Mouse (Mus musculus) CH12.LX (cell line): ENCODE data around the gene Ncf2. TPM values are rescaled to one million over a fixed set of nuclear protein-coding genes. Genes with fewer than 3 reads are reported as not detected.

Experiments used
- DNase-seq: peaks from one replicate; pipeline ENCODE4 v3.0.0-alpha.2; 2013; ENCODE audit errors: extremely low read depth
- H3K27ac ChIP-seq: 2 replicates; pipeline ENCODE4 v1.5.1; 2012; ENCODE audit warnings: low read depth, mild to moderate bottlenecking, control low read depth, moderate library complexity; ENCODE audit not compliant: insufficient read depth
- H3K27me3 ChIP-seq: replicated peaks from 2 replicates; pipeline ENCODE3; 2012; ENCODE audit warnings: inconsistent platforms
- H3K36me3 ChIP-seq, 2 experiments: replicated peaks in 1 of 2; 2 replicates each; pipeline versions ENCODE3 to v1.6.1; 2012; ENCODE audit warnings: inconsistent platforms in 1 of 2, low read length in 1 of 2, mild to moderate bottlenecking in 1 of 2, mixed read lengths in 1 of 2, moderate library complexity in 1 of 2; ENCODE audit not compliant: control insufficient read depth in 1 of 2, insufficient read depth in 1 of 2
- H3K4me1 ChIP-seq, 2 experiments: 2 replicates each; pipeline ENCODE4 v1.6.1; 2012; ENCODE audit warnings: inconsistent platforms in 1 of 2, moderate library complexity in 1 of 2; ENCODE audit not compliant: insufficient read depth in 2 of 2, control insufficient read depth in 1 of 2
- H3K4me2 ChIP-seq: 2 replicates; pipeline ENCODE4 v1.6.1; 2012; ENCODE audit warnings: low read depth, mild to moderate bottlenecking, control low read depth; ENCODE audit not compliant: poor library complexity, insufficient read depth, severe bottlenecking
- H3K4me3 ChIP-seq, 3 experiments: fragments of 150-350 bp in 1 of 3; sonication (generic) in 1 of 3; replicated peaks in 1 of 3; 2 replicates each; pipeline versions ENCODE3 to v1.5.1; 2011 to 2012; ENCODE audit warnings: low read depth in 2 of 3, low read length in 2 of 3, mild to moderate bottlenecking in 2 of 3, moderate library complexity in 2 of 3, control low read depth in 1 of 3, improper control_type of control experiment in 1 of 3, inconsistent platforms in 1 of 3, mixed read lengths in 1 of 3; ENCODE audit not compliant: poor library complexity in 1 of 3
- H3K79me2 ChIP-seq: replicated peaks from 2 replicates; pipeline ENCODE4 v1.6.1; 2012; ENCODE audit warnings: mild to moderate bottlenecking, moderate library complexity; ENCODE audit not compliant: control insufficient read depth, poor library complexity, insufficient read depth, severe bottlenecking; ENCODE audit errors: extremely low read depth
- H3K9ac ChIP-seq: 2 replicates; pipeline ENCODE4 v1.6.1; 2012; ENCODE audit warnings: low read depth, mild to moderate bottlenecking, control low read depth, moderate library complexity; ENCODE audit not compliant: insufficient read depth
- H3K9me3 ChIP-seq: replicated peaks from 2 replicates; pipeline ENCODE3; 2012; ENCODE audit warnings: low read length, inconsistent platforms, mixed read lengths
- BHLHE40 ChIP-seq: IDR thresholded peaks from 2 replicates; pipeline ENCODE4 v1.6.1; 2011; ENCODE audit warnings: mild to moderate bottlenecking, low read depth, low read length, improper control_type of control experiment
- CHD1 ChIP-seq: IDR thresholded peaks from 2 replicates; pipeline ENCODE4 v1.6.1; 2012; ENCODE audit warnings: low read depth, low read length, improper control_type of control experiment, inconsistent platforms
- CHD2 ChIP-seq: IDR thresholded peaks from 2 replicates; pipeline ENCODE4 v1.6.1; 2011; ENCODE audit warnings: low read length, improper control_type of control experiment
- CTCF ChIP-seq, 2 experiments: IDR thresholded peaks in 1 of 2; conservative IDR thresholded peaks in 1 of 2; 2 replicates each; pipeline ENCODE4 v1.5.1; 2011 to 2012; ENCODE audit warnings: low read depth in 2 of 2, low read length in 2 of 2, improper control_type of control experiment in 1 of 2, inconsistent platforms in 1 of 2, mild to moderate bottlenecking in 1 of 2, moderate library complexity in 1 of 2
- E2F4 ChIP-seq: IDR thresholded peaks from 2 replicates; pipeline ENCODE4 v1.6.1; 2011; ENCODE audit warnings: low read depth, low read length, improper control_type of control experiment; ENCODE audit not compliant: insufficient replicate concordance
- ELF1 ChIP-seq: IDR thresholded peaks from 2 replicates; pipeline ENCODE4 v1.6.1; 2014; ENCODE audit warnings: low read depth, mild to moderate bottlenecking, inconsistent platforms, low read length, improper control_type of control experiment
- EP300 ChIP-seq: IDR thresholded peaks from 2 replicates; pipeline ENCODE4 v1.6.1; 2011; ENCODE audit warnings: low read length, improper control_type of control experiment
- ETS1 ChIP-seq: conservative IDR thresholded peaks from 2 replicates; pipeline ENCODE4 v1.6.1; 2012; ENCODE audit warnings: low read depth, mild to moderate bottlenecking, inconsistent platforms, low read length, improper control_type of control experiment, moderate library complexity
- GABPA ChIP-seq: IDR thresholded peaks from 2 replicates; pipeline ENCODE4 v1.6.1; 2012; ENCODE audit warnings: low read depth, low read length, improper control_type of control experiment, inconsistent platforms; ENCODE audit not compliant: insufficient replicate concordance
- IRF4 ChIP-seq: IDR thresholded peaks from 2 replicates; pipeline ENCODE4 v1.6.1; 2014; ENCODE audit warnings: low read depth, mild to moderate bottlenecking, inconsistent platforms, low read length, improper control_type of control experiment
- JUN ChIP-seq: IDR thresholded peaks from 2 replicates; pipeline ENCODE4 v1.6.1; 2011; ENCODE audit warnings: low read depth, mild to moderate bottlenecking, low read length, improper control_type of control experiment, moderate library complexity; ENCODE audit not compliant: insufficient read depth
- JUND ChIP-seq: conservative IDR thresholded peaks from 2 replicates; pipeline ENCODE4 v1.6.1; 2011; ENCODE audit warnings: low read depth, low read length, improper control_type of control experiment
- MAFK ChIP-seq: IDR thresholded peaks from 2 replicates; pipeline ENCODE4 v1.6.1; 2011; ENCODE audit warnings: low read length, improper control_type of control experiment; ENCODE audit not compliant: insufficient replicate concordance
- MAZ ChIP-seq: IDR thresholded peaks from 2 replicates; pipeline ENCODE4 v1.6.1; 2012; ENCODE audit warnings: low read depth, mild to moderate bottlenecking, inconsistent platforms, low read length, improper control_type of control experiment, moderate library complexity
- MEF2A ChIP-seq: IDR thresholded peaks from 2 replicates; pipeline ENCODE4 v1.6.1; 2014; ENCODE audit warnings: low read depth, mild to moderate bottlenecking, inconsistent platforms, low read length, improper control_type of control experiment, borderline replicate concordance
- MXI1 ChIP-seq: IDR thresholded peaks from 2 replicates; pipeline ENCODE4 v1.6.1; 2011; ENCODE audit warnings: mild to moderate bottlenecking, low read depth, low read length, improper control_type of control experiment
- MYC ChIP-seq: IDR thresholded peaks from 2 replicates; pipeline ENCODE4 v1.6.1; 2011; ENCODE audit warnings: low read depth, mild to moderate bottlenecking, improper control_type of control experiment, low read length
- NRF1 ChIP-seq: IDR thresholded peaks from 2 replicates; pipeline ENCODE4 v1.6.1; 2014; ENCODE audit warnings: low read depth, mild to moderate bottlenecking, inconsistent platforms, low read length, improper control_type of control experiment, moderate library complexity
- PAX5 ChIP-seq: IDR thresholded peaks from 2 replicates; pipeline ENCODE4 v1.6.1; 2012; ENCODE audit warnings: low read length, inconsistent platforms, mixed read lengths
- RAD21 ChIP-seq: IDR thresholded peaks from 2 replicates; pipeline ENCODE4 v1.6.1; 2011; ENCODE audit warnings: low read depth, mild to moderate bottlenecking, low read length, improper control_type of control experiment, moderate library complexity
- RCOR1 ChIP-seq: conservative IDR thresholded peaks from 2 replicates; pipeline ENCODE4 v1.6.1; 2012; ENCODE audit warnings: low read depth, mild to moderate bottlenecking, inconsistent platforms, low read length, improper control_type of control experiment
- SIN3A ChIP-seq: IDR thresholded peaks from 2 replicates; pipeline ENCODE4 v1.6.1; 2012; ENCODE audit warnings: low read length, improper control_type of control experiment, inconsistent platforms
- SMC3 ChIP-seq: IDR thresholded peaks from 2 replicates; pipeline ENCODE4 v1.6.1; 2011; ENCODE audit warnings: low read depth, low read length, improper control_type of control experiment
- TBP ChIP-seq: conservative IDR thresholded peaks from 2 replicates; pipeline ENCODE4 v1.6.1; 2011; ENCODE audit warnings: low read depth, low read length, improper control_type of control experiment
- TCF12 ChIP-seq: IDR thresholded peaks from 2 replicates; pipeline ENCODE4 v1.6.1; 2014; ENCODE audit warnings: low read depth, mild to moderate bottlenecking, inconsistent platforms, low read length, improper control_type of control experiment
- UBTF ChIP-seq: IDR thresholded peaks from 2 replicates; pipeline ENCODE4 v1.6.1; 2012; ENCODE audit warnings: low read depth, mild to moderate bottlenecking, inconsistent platforms, low read length, improper control_type of control experiment, moderate library complexity
- ZC3H11A ChIP-seq: IDR thresholded peaks from 2 replicates; pipeline ENCODE4 v1.6.1; 2012; ENCODE audit warnings: low read depth, mild to moderate bottlenecking, inconsistent platforms, low read length, improper control_type of control experiment
- ZKSCAN1 ChIP-seq: IDR thresholded peaks from 2 replicates; pipeline ENCODE4 v1.6.1; 2012; ENCODE audit warnings: low read depth, inconsistent platforms, low read length, improper control_type of control experiment, borderline replicate concordance
- ZNF384 ChIP-seq: IDR thresholded peaks from 2 replicates; pipeline ENCODE4 v1.6.1; 2012; ENCODE audit warnings: low read depth, low read length, improper control_type of control experiment, inconsistent platforms
- dilution Hi-C: fragments of 300-500 bp; cut with MboI; formaldehyde crosslinking; loops from 2 replicates; pipeline ENCODE4 v1.14.3; 2020; ENCODE audit warnings: low sequenced_read_pairs; ENCODE audit not compliant: extremely low pct_unique_long_range_greater_than_20kb, extremely low pct_ligation_motif_present
- in situ Hi-C: fragments of 300-500 bp; cut with MboI; formaldehyde crosslinking; loops from 3 replicates; pipeline ENCODE4 v1.14.3; 2019; ENCODE audit warnings: low sequenced_read_pairs, low pct_ligation_motif_present, low pct_unique_long_range_greater_than_20kb, mixed read lengths
- polyA plus RNA-seq: library from polyadenylated mRNA; unstranded; fragments of >175 nt; gene quantifications from 2 replicates; pipeline ENCODE4 v1.2.1, GENCODE M21; 2012; ENCODE audit warnings: low read depth; ENCODE audit not compliant: insufficient read length
- total RNA-seq, 2 experiments: library from RNA; depleted of rRNA; stranded (reverse); fragments of 300-350 nt in 1 of 2; fragments of >200 nt in 1 of 2; gene quantifications; 2 replicates each; pipeline ENCODE4 v1.2.3; 2012 to 2014

Gene Ncf2
- total and polyA plus RNA-seq, 3 experiments: 82.6 to 89.9 (median 89.2) TPM

- no peak for TF ChIP-seq SMC3
- no peak for TF ChIP-seq IRF4
- peak; percentile 61; the same call in 1 of the 2 replicates for TF ChIP-seq UBTF
- TF ChIP-seq TBP: 0 out of 2 replicates have a peak, but pooled peaks have one; percentile 31
- no peak for TF ChIP-seq MAFK
- no peak for TF ChIP-seq CHD1
- TF ChIP-seq ETS1: no peak; the same call in 1 of the 2 replicates
- no peak for TF ChIP-seq JUND
- no peak for TF ChIP-seq RCOR1
- no peak for TF ChIP-seq ZC3H11A
- TF ChIP-seq MYC: no peak
- peak; percentile 40; the same call in 1 of the 2 replicates for TF ChIP-seq MEF2A
Measured at GRCm38 (mm10) chr1:152766032-152766772, 33.8 kb upstream of the Ncf2 start, which contains the start of the genes Rgl1 and Arpc5 (continued).

GRCm38 (mm10) chr1:152766804-152767748 is 32.9 kb upstream of the Ncf2 start:
- Histone ChIP-seq H3K4me3 (peak overlapping the region; percentile 89 to 94 (median 94)), H3K9me3 (no peaks in the 10 kb centered on the region), H3K36me3 (peaks cover 20 to 37% of the 10 kb centered on the region in 2 experiments), H3K9ac (peak overlapping the region; percentile 96), H3K4me2 (no peak overlapping the region), H3K4me1 (peaks cover 4 to 13% of the 10 kb centered on the region in 2 experiments; a peak in 3 of 4 replicates), H3K27me3 (peaks cover 7% of the 10 kb centered on the region), H3K79me2 (peaks cover 14% of the 10 kb centered on the region), H3K27ac (peak overlapping the region; percentile 83)
- dilution Hi-C loops: no loop called here
- DNase-seq: peak; percentile 52
- in situ Hi-C loops: loop anchor here (10.0 kb wide), 1 partner anchor 232 kb away; no protein-coding TSS in a partner anchor
- TF ChIP-seq MAZ (no peak), SIN3A (no peak; the same call in 1 of the 2 replicates), ZKSCAN1 (no peak), IRF4 (no peak), ELF1 (peak; percentile 84), MYC (no peak), ETS1 (0 out of 2 replicates have a peak, but pooled peaks have one; percentile 26), CTCF (conservative IDR thresholded peaks at IDR 0.05 in 1 of 2, IDR thresholded peaks at IDR 0.05 in 1 of 2; ENCODE audit: low read depth in 2 of 2, low read length in 2 of 2) (no peak), ZC3H11A (no peak), SMC3 (no peak), UBTF (no peak; the same call in 1 of the 2 replicates), RAD21 (no peak), MXI1 (peak; percentile 20; the same call in 1 of the 2 replicates), MEF2A (no peak), RCOR1 (no peak), BHLHE40 (no peak), TBP (0 out of 2 replicates have a peak, but pooled peaks have one; percentile 49), ZNF384 (no peak), CHD1 (no peak), NRF1 (no peak), EP300 (0 out of 2 replicates have a peak, but pooled peaks have one; percentile 5), JUND (no peak), PAX5 (no peak), MAFK (no peak), TCF12 (no peak), GABPA (no peak), CHD2 (no peak), JUN (no peak), E2F4 (no peak)
